Mouse (Mus musculus): ENCODE data around the gene Tmem273.

- TF ChIP-seq CTCF (IDR thresholded peaks at IDR 0.05) (no peak), EP300 (IDR thresholded peaks at IDR 0.05) (no peak)
Measured at GRCm38 (mm10) chr14:32787691-32788090, 1.9 kb downstream of the Tmem273 start.
